Mouse (Mus musculus) E14TG2a.4 (cell line): Measurements from ENCODE around the gene Soga1.

Source experiments
- CTCF ChIP-seq: conservative IDR thresholded peaks from 2 replicates; pipeline ENCODE4 v1.5.1; 2014; ENCODE audit warnings: low read length
- POU5F1 ChIP-seq: IDR thresholded peaks from 2 replicates; pipeline ENCODE4 v1.6.1; 2014; ENCODE audit warnings: low read length, borderline replicate concordance

GRCm38 (mm10) chr2:157104454-157104853 is 25.4 kb upstream of the Soga1 start:
- no peak for TF ChIP-seq CTCF
- TF ChIP-seq POU5F1 = no peak
